Mouse (Mus musculus) midbrain, embryonic 13.5 days (tissue): ENCODE data around the gene Rab36. TPM values are rescaled to one million over a fixed set of nuclear protein-coding genes. Genes with fewer than 3 reads are reported as not detected.

Experiments used
- ATAC-seq: fragments of 200-750 bp; cut with Nextera tagmentation; 2 replicates; pipeline ENCODE4 v1.8.0; 2017; ENCODE audit warnings: mild to moderate bottlenecking, moderate TSS enrichment, moderate library complexity
- H3K27ac ChIP-seq: fragments of 300-500 bp; sonication (generic); 2 replicates; pipeline ENCODE4 v1.5.1; 2015; ENCODE audit warnings: inconsistent platforms, mild to moderate bottlenecking, moderate library complexity
- H3K27me3 ChIP-seq: fragments of 300-500 bp; sonication (generic); 2 replicates; pipeline ENCODE4 v1.6.1; 2015; ENCODE audit warnings: mild to moderate bottlenecking, inconsistent platforms
- H3K36me3 ChIP-seq: fragments of 300-500 bp; sonication (generic); 2 replicates; pipeline ENCODE4 v1.6.1; 2015; ENCODE audit warnings: mild to moderate bottlenecking, inconsistent platforms
- H3K4me1 ChIP-seq: fragments of 300-500 bp; sonication (generic); replicated peaks from 2 replicates; pipeline ENCODE4 v1.6.1; 2015; ENCODE audit warnings: inconsistent platforms
- H3K4me2 ChIP-seq: fragments of 300-500 bp; sonication (generic); replicated peaks from 2 replicates; pipeline ENCODE4 v1.6.1; 2015; ENCODE audit warnings: moderate library complexity, mild to moderate bottlenecking, inconsistent platforms
- H3K4me3 ChIP-seq: fragments of 300-500 bp; sonication (generic); replicated peaks from 2 replicates; pipeline ENCODE4 v1.5.1; 2015; ENCODE audit warnings: mild to moderate bottlenecking, inconsistent platforms
- H3K9ac ChIP-seq: fragments of 300-500 bp; sonication (generic); replicated peaks from 2 replicates; pipeline ENCODE4 v1.6.1; 2015; ENCODE audit warnings: mild to moderate bottlenecking, inconsistent platforms
- H3K9me3 ChIP-seq: fragments of 300-500 bp; sonication (generic); 2 replicates; pipeline ENCODE4 v1.6.1; 2016; ENCODE audit warnings: mild to moderate bottlenecking, inconsistent platforms
- WGBS: fragments of 180-500 bp; shearing (Covaris S2); methylation state at CpG from one replicate; pipeline ENCODE4 v1.1.7; 2015; 5-methylcytosine and 5-hydroxymethylcytosine counted together
- polyA plus RNA-seq: library from polyadenylated mRNA; unstranded; fragments of >200 nt; fragmentation: Nextera tagmentation; extraction: Ambion mirVana; gene quantifications from 2 replicates; pipeline ENCODE4 v1.2.1, GENCODE M21; 2015

The Rab36 gene
- polyA plus RNA-seq, 1 experiment from 2014 or later = 14.8 TPM

DNA sequence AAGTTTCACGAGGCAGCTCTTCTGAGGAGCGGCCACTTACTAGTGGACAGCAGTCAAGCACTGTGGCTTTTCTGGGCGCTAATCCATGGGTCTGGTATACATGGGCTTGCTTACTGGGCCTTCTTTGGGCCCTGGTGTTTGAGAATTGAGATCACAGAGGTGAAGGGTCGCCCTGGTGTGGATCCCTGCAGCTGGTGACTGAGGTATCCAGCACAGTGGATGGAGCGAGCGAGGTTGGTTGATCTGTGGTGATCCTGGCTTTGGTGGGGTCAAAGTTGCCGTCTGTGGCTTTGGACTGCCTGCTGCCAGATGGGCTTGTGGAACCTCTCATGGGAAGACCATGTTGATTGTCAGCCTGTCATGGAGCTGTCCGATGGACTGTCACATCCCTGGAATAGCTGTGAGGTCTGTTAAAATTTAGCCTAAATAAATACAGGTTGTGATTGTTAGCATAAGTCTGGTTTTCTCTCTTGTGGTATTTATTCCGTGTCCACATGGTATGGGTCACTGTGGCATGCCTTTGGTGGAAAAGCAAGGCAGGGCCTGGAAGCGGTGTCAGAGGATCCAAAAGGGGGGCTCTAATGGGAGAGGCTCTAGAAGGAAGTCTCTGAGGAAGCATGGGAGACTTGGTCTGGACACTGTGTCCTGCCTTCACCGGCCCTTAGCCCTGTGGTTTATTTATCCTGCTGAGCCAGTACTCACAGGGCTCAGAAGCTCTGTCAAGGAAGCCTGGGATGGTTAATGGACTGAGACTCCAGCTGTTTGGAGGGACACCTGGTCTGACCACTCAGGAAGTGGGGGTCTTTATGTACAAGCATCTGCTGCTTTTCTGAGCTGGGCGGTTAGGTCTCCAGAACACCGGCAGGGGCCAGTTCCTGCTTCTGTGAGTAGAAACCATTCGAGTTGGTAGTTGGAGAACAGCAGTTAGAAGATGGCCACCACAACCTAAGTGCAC is 41.6 kb downstream of the Rab36 start:
- Histone ChIP-seq H3K27ac (no peak overlapping the region), H3K9me3 (no peaks in the 10 kb centered on the region), H3K4me3 (no peak overlapping the region), H3K4me1 (peaks cover 28% of the 10 kb centered on the region), H3K9ac (no peak overlapping the region), H3K27me3 (no peaks in the 10 kb centered on the region), H3K36me3 (peaks cover 4% of the 10 kb centered on the region; the same call in 1 of the 2 replicates), H3K4me2 (no peak overlapping the region)
- WGBS = 89% methylated on average over 14 of the region's 14 CpGs
- no peak for ATAC-seq

DNA sequence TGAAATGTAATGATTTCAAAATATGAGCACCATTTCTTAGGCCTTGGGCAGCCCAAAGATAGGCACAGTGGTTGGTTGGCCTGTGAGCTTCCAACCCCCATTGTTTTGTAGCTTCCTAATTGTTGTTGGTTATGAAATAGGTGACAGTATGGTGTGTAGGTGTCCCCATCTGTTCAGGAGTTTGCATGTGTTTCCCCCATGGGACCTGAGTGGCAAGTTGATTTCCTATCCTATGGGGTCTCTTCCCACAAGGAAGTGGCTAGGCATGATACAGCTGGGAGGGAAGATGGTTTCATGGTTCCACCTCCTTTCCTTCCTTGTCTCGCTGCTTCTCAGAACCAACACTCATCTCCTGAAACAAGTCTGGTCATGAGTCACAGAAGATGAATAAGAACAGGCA is 48.5 kb downstream of the Rab36 start:
- Histone ChIP-seq H3K9ac (no peak overlapping the region), H3K36me3 (peaks cover 5% of the 10 kb centered on the region; the same call in 1 of the 2 replicates), H3K27ac (no peak overlapping the region), H3K9me3 (no peaks in the 10 kb centered on the region), H3K27me3 (no peaks in the 10 kb centered on the region), H3K4me1 (0 out of 2 replicates have a peak, but pooled peaks cover 9% of the 10 kb centered on the region), H3K4me3 (no peak overlapping the region), H3K4me2 (no peak overlapping the region)
- WGBS = 86% methylated on average over 1 of the region's 1 CpGs
- ATAC-seq = no peak

DNA sequence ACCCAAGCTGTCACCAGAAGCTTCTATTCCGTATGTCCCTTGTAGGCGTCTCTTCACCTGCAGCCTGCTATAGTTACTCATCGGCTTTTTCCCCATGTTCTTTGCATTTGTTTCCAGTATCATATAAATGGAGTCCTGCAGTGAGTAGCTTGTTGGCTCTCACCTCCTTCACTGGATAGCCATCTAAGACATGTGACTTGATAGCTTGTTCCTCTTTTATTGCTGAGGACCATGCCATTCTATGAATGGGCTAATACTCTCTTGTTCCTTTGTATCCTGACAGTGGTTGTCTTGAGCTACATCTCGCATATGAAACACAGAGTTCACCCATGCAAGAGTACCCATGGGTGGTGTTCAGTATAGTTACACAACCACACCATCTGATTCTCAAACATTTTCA is 51.6 kb downstream of the Rab36 start:
- Histone ChIP-seq H3K4me3 (no peak overlapping the region), H3K4me1 (peaks cover 12% of the 10 kb centered on the region), H3K27ac (no peak overlapping the region), H3K27me3 (no peaks in the 10 kb centered on the region), H3K9ac (no peak overlapping the region), H3K4me2 (no peak overlapping the region), H3K36me3 (peaks cover 5% of the 10 kb centered on the region; the same call in 1 of the 2 replicates), H3K9me3 (no peaks in the 10 kb centered on the region)
- 94% methylated on average over 4 of the region's 4 CpGs for WGBS
- ATAC-seq = no peak

DNA sequence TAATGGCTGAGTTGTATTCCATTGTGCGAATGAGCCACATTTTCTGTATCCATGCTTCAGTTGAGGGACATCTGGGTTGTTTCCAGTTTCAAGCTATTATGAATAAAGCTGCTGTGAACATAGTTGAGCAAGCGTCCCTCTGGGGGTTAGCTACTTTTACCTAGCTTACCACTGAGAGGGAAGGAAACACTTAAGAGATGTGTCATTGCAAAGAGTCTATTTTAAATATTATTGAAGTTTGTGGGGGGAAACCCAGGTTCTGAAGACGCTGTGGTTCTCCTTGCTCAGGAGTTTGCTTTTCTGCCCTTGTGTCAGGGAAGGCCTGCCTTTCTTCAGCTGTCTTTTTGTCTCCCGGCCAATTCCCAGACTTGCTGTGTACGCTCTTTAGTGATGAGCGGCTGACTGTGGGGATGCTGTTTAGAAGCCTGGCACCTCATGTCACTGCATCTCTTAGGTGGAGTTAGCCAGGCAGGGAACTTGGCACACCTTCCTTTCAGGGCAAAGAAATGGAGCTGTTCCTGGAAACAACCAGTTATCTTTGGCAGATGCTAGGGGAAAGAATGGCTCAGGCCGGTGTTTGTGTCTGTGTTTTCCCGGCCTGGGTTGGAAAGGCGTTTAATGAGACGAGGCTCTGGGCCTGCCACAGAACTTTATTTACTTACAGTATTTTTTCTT is 54.8 kb downstream of the Rab36 start:
- ATAC-seq = no peak
- H3K27ac ChIP-seq = no peak overlapping the region

DNA sequence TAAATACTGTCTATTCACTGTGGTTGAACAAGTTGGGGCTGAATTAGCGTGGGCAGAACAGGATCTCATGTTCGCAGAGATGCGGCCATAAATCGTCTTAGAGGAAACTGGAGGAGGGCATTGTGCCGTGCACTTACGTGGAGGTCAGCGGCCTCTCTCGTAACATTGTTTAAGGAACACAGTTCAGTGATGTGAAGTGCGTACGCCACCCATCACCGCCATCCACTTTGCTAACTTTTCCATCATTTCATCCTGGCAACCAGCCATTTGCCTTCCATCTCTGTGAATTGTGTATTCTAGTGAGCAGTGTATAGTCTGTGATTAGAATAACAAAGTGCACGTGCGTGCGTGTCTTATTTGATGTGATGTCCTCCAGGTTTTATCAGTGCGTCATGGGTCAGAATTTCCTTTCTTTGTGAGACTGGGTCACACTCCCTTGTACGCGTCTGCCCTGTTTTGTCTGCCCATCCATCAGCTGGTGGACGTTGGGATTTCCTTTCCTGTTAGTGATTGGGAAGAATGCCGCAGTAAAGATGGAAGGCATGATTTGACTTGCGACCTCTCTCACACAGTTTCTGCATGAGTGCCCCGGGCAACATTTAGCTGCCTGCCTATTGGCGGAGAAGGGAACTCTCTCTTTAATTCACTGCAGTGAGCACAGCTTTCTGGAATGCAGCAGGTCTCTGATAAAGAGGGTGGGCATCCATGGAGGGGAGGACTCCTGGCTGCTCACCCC is 56.6 kb downstream of the Rab36 start:
- H3K9ac ChIP-seq = no peak overlapping the region
- no peaks in the 10 kb centered on the region for H3K9me3 ChIP-seq
- H3K4me2 ChIP-seq = peak overlapping the region; percentile 22; the same call in 1 of the 2 replicates
- peak; percentile 21; the same call in 1 of the 2 replicates for ATAC-seq
- H3K4me1 ChIP-seq = peaks cover 31% of the 10 kb centered on the region
- no peaks in the 10 kb centered on the region for H3K27me3 ChIP-seq
- no peak overlapping the region for H3K27ac ChIP-seq
- H3K36me3 ChIP-seq = no peaks in the 10 kb centered on the region
- WGBS = 53% methylated on average over 22 of the region's 22 CpGs
- H3K4me3 ChIP-seq = no peak overlapping the region

More for the DNA sequence above, 54.8 kb downstream of the Rab36 start:
- Histone ChIP-seq H3K9ac (no peak overlapping the region), H3K36me3 (no peaks in the 10 kb centered on the region), H3K27me3 (no peaks in the 10 kb centered on the region), H3K4me2 (no peak overlapping the region), H3K4me3 (no peak overlapping the region), H3K4me1 (peaks cover 19% of the 10 kb centered on the region), H3K9me3 (no peaks in the 10 kb centered on the region)
- 87% methylated on average over 10 of the region's 10 CpGs for WGBS

DNA sequence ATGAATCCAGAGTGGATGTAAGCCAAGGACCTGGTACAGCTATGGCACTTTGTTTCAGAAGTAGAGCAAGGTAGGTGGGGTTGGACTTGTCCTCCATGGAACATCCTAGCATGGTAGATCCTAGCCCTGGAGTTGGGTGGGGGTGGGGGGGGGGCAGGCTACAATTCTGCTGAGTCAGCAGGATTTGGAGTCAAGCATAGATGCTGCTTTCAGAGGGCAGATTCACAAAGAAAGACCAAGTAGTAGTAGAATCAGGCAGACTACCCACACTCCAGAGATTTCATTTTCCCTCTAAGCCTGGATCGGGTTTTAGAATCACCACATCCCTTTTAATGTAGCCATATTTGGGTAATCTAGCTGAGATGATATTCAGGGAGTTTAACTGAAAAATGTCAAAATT is 57.5 kb downstream of the Rab36 start:
- WGBS = 93% methylated on average over 1 of the region's 1 CpGs
- H3K4me1 ChIP-seq = peaks cover 39% of the 10 kb centered on the region

DNA sequence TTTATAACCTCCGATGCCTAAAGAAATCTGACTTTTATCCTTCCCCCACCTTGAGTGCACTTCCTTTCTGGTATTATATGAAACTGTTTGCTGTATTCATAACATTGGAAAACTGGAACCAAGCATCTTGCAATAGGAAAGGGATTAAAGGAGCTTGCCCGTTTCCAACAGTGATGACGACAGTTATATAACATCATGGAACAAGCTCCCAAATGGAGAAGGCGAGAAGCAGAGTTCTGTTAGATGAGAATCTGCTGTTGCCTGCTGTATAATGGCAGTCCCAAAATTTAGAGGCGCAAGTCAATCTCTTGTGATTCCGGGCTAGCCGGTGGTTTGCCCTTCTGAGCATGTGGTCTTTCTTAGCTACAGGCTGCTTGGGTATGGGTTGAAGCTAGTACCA is 58.4 kb downstream of the Rab36 start:
- 97% methylated on average over 7 of the region's 7 CpGs for WGBS
- H3K9ac ChIP-seq = no peak overlapping the region
- no peak overlapping the region for H3K4me3 ChIP-seq
- ATAC-seq = no peak
- H3K27ac ChIP-seq = no peak overlapping the region
- no peak overlapping the region for H3K4me2 ChIP-seq
- H3K27me3 ChIP-seq = no peaks in the 10 kb centered on the region
- H3K4me1 ChIP-seq = peaks cover 43% of the 10 kb centered on the region
- no peaks in the 10 kb centered on the region for H3K9me3 ChIP-seq
- H3K36me3 ChIP-seq = no peaks in the 10 kb centered on the region

More for the DNA sequence above, 57.5 kb downstream of the Rab36 start:
- Histone ChIP-seq H3K9me3 (no peaks in the 10 kb centered on the region), H3K4me3 (no peak overlapping the region), H3K27me3 (no peaks in the 10 kb centered on the region), H3K4me2 (no peak overlapping the region), H3K27ac (no peak overlapping the region), H3K9ac (no peak overlapping the region), H3K36me3 (no peaks in the 10 kb centered on the region)
- ATAC-seq = no peak

DNA sequence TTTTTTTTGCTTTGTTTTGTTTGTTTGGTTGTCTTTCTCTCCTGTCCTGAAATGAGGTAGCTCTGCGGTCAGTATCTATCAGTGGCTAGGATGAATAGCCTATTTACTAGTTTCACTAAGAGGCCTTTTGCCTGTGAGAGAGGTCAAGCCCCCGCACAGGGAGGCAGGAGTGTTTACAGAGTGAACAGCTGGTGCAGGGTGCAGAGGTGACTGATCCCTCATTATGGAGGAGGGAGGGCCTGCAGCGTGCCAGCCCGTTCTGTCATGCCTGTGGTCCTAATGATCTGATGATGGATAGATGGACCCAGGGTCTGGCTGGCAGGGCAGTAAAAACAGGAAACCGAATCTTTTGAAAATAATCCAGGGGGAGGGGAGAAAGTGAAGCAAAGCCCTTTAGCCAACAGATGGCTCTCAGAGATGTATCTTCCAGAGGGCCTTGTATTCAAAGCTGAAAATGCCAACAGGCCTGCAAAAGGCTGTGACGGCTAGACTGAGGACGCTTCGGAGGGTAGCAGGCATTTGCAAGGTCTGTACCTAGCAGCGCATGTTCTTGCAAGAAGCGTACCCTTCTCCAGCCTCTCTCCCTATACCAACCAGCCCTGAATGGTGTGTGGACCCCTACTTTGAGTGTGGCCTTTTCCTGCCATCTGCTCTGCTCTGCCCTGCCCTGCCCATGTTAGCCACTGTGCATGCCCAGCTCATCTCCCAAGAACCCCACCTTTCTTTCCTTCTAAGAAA is 61.8 kb downstream of the Rab36 start:
- ATAC-seq = peak; percentile 79

DNA sequence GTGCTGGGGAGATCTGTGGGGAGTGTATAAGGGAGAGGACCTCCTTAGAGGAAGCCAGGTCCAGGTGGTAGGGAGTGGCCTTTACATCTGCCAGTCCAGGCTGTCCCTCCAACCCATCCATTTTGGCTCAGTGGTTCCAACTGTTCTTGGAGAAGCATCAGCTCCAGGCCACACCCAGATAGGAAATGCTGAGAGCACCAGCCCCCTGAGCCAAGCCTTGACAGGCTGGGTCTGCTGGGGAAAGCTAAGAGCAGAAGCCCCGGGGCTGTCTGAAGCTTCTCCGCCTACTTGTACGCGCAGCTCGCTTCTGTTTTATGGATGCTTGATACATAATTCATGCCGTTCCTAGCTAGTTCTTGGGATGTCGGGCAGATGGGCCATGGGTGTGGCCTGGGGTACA is 63.4 kb downstream of the Rab36 start:
- WGBS = 42% methylated on average over 7 of the region's 7 CpGs
- Histone ChIP-seq H3K36me3 (no peaks in the 10 kb centered on the region), H3K9me3 (no peaks in the 10 kb centered on the region), H3K4me3 (no peak overlapping the region), H3K9ac (no peak overlapping the region), H3K27me3 (no peaks in the 10 kb centered on the region), H3K4me1 (peaks cover 55% of the 10 kb centered on the region), H3K27ac (no peak overlapping the region; the same call in 1 of the 2 replicates), H3K4me2 (no peak overlapping the region)
- ATAC-seq = peak; percentile 35; the same call in 1 of the 2 replicates

More for the DNA sequence above, 61.8 kb downstream of the Rab36 start:
- Histone ChIP-seq H3K9ac (no peak overlapping the region), H3K4me3 (no peak overlapping the region), H3K27me3 (no peaks in the 10 kb centered on the region), H3K4me1 (peaks cover 43% of the 10 kb centered on the region), H3K4me2 (no peak overlapping the region), H3K36me3 (no peaks in the 10 kb centered on the region), H3K27ac (peak overlapping the region; percentile 55), H3K9me3 (no peaks in the 10 kb centered on the region)
- WGBS = 34% methylated on average over 10 of the region's 10 CpGs

DNA sequence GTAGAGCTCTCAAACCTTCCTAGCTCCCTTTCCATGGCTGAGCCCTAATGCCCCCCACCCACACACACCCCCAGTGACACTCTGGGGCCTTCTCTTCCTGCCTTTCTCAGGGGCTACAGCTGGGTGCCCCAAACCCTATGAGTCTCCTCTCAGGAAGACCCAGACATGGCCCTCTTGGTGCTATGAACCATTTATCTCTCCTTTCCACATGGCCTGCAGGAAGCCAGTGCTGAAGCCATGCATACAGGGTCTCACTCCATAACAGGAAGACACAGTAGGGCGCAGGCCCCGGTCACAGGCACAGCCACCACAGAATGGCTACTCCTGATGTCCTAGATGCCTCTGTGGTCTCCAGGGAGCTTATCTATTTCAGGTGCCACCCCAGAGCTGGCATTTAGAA is 66.6 kb downstream of the Rab36 start:
- Histone ChIP-seq H3K9ac (no peak overlapping the region), H3K4me1 (peaks cover 64% of the 10 kb centered on the region)
- WGBS = 91% methylated on average over 2 of the region's 2 CpGs

More for the DNA sequence above, 66.6 kb downstream of the Rab36 start:
- Histone ChIP-seq H3K27me3 (no peaks in the 10 kb centered on the region), H3K9me3 (no peaks in the 10 kb centered on the region), H3K27ac (no peak overlapping the region), H3K36me3 (no peaks in the 10 kb centered on the region), H3K4me3 (no peak overlapping the region), H3K4me2 (no peak overlapping the region)
- ATAC-seq = no peak
